Mouse (Mus musculus): ENCODE results near the gene Snrnp35.
A peak's percentile ranks its signal among the peaks of the same experiment; 100 is the strongest.

The Snrnp35 gene

GRCm38 (mm10) chr5:124539905-124540304 is 57.0 kb downstream of the Snrnp35 start:
- no peak for DNase-seq (ENCODE audit: low spot score)

GRCm38 (mm10) chr5:124540383-124540786 is 57.5 kb downstream of the Snrnp35 start, which contains the start of gene Tmed2:
Tmed2 (plus strand) TSS chr5:124540695.
- peak; percentile 72 for DNase-seq (ENCODE audit: low spot score)

All from urinary bladder, postnatal 10 days (tissue).